Mouse (Mus musculus) embryo, embryonic 10 days (tissue): ENCODE measurements around the gene Sdccag8.
"Not testable (repeated sequence)": the region's sequence is repeated elsewhere in the genome, so short reads cannot be mapped to it uniquely, and the experiment has no call there.

Experiments
- DNase-seq: peaks from one replicate; pipeline ENCODE4 v3.0.0-alpha.2; 2015; ENCODE audit warnings: low spot score

The Sdccag8 gene

GRCm38 (mm10) chr1:176877756-176878155 lies 63.3 kb downstream of the Sdccag8 start:
- DNase-seq, result peak; percentile 69

DNA sequence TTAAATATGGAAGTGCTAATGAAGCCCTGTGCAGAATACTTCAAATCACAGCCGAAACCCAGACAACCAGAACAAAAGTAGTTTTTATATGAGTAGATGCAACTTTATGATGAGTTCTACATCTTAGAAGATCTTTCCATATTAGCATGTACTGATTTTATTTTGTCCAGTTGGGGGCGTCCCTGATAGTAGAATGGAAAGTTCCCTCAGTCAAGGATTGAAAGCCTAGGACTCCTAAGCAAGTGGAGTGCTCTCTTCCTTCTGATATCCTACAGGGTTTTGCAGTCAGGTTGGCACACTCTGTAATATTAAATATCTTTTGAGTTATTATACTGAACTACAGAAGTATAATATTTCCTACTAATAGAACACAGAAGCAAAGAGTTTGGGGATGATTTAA lies 64.5 kb downstream of the Sdccag8 start:
- DNase-seq, result peak; percentile 50

DNA sequence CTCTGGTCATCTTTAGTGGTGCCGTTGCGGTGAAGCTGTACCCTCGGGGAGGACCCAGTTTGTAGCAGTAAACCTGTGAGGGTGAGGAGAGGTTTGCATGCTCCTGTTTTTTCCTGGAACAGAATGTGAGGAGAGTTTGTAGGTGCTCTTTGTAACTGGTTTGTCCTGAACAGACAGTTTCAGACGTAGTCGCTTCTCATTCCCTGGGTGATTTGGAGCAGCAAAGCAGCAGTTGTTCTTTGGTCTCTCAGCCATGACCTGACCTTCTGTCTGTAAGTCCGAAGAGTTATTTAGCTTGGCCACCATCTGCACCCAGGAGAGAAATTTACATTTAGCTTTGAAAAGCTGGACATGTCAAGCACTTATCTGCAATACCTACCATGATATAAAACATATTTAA lies 65.2 kb downstream of the Sdccag8 start:
- peak; percentile 61 for DNase-seq

GRCm38 (mm10) chr1:176880101-176880500 lies 65.6 kb downstream of the Sdccag8 start:
- DNase-seq, result peak; percentile 79

GRCm38 (mm10) chr1:176880943-176881342 lies 66.5 kb downstream of the Sdccag8 start:
- DNase-seq, result peak; percentile 31

- no peak for DNase-seq
These were observed 70.9 kb downstream of the Sdccag8 start for GRCm38 (mm10) chr1:176885207-176885933.

DNA sequence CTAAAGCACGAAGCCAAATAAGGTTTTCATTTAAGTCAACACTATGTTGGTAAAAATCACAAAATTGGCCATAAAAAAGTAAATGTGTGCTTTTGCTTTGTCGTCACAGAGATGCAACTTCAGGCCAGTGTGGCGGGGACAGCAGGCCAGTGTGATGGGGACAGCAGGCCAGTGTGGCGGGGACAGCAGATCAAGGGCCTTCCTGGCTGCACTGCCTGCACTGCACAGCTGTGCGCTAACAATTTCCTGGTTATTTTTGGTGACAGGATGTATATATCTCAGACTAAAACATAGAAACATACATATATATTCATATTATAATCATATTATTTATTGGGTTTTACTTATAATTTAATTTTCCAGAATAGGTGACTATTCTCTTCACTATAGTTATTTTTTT lies 71.5 kb downstream of the Sdccag8 start:
- no peak for DNase-seq

DNA sequence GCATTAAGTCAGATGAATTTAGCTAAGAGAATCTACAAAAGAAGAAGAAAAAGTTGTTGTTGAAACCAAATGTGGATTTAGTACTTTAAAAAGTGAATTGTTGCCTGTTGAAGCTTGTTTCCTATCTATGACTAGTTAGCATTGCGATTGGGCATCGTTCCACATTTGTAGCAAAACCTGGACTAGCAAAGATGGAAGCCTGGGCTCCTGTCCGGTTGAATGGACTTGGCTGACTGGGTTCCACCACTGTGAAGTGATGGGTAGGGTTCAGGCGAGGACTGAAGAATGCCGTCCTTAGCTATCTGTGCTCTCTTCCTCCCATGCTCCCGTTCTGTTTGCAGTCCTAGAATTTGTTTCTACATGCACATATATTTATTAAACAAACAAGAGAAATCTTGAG lies 89.3 kb downstream of the Sdccag8 start:
- DNase-seq, result no peak

DNA sequence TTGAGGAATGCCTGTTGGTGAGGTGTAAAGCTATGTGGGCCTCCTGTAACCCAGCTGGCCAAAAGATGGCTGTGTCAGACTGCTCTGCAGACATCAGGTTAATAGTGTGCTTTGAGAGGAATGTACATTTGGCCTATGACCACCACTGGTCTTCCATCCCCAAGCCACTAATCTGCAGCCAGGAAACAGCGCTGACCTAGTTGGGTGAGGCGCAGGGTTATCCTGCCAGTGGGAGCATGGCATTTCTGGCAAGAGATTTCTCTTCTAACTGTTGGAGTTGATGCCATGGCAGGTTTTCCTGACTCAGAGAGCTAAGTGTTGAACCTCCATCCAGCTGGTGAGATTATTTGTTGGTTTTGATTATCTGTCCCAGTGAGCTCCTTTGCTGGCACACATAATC lies 101.5 kb downstream of the Sdccag8 start:
- DNase-seq, result no peak

- DNase-seq, result no peak
These were observed 105.0 kb downstream of the Sdccag8 start for GRCm38 (mm10) chr1:176919486-176919885.

- peak; percentile 52 for DNase-seq
These were observed 108.4 kb downstream of the Sdccag8 start for GRCm38 (mm10) chr1:176922842-176923241.

- DNase-seq, result no peak
These were observed 111.5 kb downstream of the Sdccag8 start for GRCm38 (mm10) chr1:176926009-176926408.

DNA sequence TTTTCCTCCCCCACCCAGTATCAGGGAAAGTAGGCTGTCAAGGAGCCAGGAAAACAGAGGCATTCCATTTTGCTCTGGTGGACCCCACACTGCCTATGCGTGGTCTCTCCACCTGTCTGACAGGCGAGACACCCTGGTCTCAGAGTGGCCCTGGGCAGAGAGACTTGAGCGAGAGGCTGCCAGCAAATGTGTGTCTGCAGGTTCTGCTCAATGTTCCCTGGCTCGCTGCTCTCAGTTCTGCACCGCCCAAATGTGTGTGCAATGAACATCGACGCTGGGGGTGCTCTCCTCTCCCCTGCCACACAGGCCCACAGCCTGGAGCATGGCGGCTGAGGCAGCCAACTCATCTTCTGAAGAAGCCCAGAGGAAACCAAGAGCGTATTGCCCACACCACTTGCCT lies 112.9 kb downstream of the Sdccag8 start:
- no peak for DNase-seq

- no peak for DNase-seq
These were observed 115.2 kb downstream of the Sdccag8 start for GRCm38 (mm10) chr1:176929710-176930109.

DNA sequence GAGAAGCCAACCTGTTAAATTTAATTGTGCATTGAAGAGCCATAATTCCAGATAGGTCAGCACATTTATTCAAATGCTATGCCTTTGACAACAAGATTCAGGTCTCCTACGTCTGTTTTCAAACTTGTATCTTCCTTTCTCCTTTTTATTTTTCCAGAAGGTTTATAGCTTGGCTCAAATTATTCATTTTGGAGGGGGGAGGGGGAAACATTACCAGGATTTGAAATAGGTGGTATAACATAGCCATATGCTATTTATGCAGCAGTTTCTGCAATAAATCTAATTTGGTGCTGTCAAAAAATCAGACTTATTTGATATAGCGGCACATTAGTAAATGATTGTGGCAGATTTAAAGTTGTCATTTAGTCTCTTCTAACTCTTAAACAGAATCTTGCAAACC lies 116.1 kb downstream of the Sdccag8 start:
- no peak for DNase-seq

GRCm38 (mm10) chr1:176930981-176931500 lies 116.6 kb downstream of the Sdccag8 start:
- DNase-seq, result no peak

DNA sequence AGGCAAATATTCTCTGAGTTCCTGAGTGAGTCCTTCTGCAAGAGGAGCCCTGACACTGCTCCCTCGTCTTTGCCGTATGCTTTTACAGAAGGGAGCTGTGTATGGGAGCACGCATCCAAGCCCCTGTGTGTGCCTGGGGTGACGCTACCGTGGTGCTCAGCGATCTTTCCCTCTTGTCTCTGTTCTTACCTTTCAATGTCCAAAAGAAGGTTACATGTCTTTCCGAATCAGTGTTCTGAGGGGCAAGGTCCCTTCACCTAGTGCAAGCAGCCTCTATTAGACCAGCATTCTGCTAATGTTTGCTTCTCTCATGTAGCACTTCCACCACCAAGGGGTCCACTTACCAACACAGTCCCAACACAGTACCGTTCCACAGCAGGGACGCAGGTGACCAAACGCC lies 117.1 kb downstream of the Sdccag8 start:
- no peak for DNase-seq

- DNase-seq, result no peak
These were observed 118.0 kb downstream of the Sdccag8 start for GRCm38 (mm10) chr1:176932320-176932950.

- no peak for DNase-seq
These were observed 118.9 kb downstream of the Sdccag8 start for GRCm38 (mm10) chr1:176933319-176933718.

- no peak for DNase-seq
These were observed 119.7 kb downstream of the Sdccag8 start for GRCm38 (mm10) chr1:176934043-176934762.

GRCm38 (mm10) chr1:176939901-176940341 lies 125.5 kb downstream of the Sdccag8 start:
- no peak for DNase-seq

- DNase-seq, result not testable (repeated sequence)
These were observed 127.0 kb downstream of the Sdccag8 start for GRCm38 (mm10) chr1:176941286-176941990.
